Mouse (Mus musculus): ENCODE data around the gene Pknox2. TPM values are rescaled to one million over a fixed set of nuclear protein-coding genes. Genes with fewer than 3 reads are reported as not detected.

Pknox2 gene
- polyA plus RNA-seq, 1 experiment from 2014 or later = 0.18 TPM

GRCm38 (mm10) chr9:36951133-36951484 lies 196.1 kb downstream of the Pknox2 start:
- no peak overlapping the region for H3K9ac ChIP-seq (replicated peaks)
- no peak for DNase-seq
- H3K4me1 ChIP-seq (ENCODE audit: insufficient read depth) = no peaks in the 10 kb centered on the region
- no peak overlapping the region for H3K4me3 ChIP-seq (ENCODE audit: low read depth, low read length)
- no peaks in the 10 kb centered on the region for H3K36me3 ChIP-seq (replicated peaks; ENCODE audit: insufficient read depth, low read length)
- H3K9me3 ChIP-seq (ENCODE audit: low read length) = no peaks in the 10 kb centered on the region
- no peak overlapping the region for H3K4me2 ChIP-seq (ENCODE audit: low read depth, low read length)
- 68% methylated on average over 2 of the region's 2 CpGs for WGBS (ENCODE audit: insufficient replicate concordance)
- no peak overlapping the region for H3K27ac ChIP-seq (ENCODE audit: low read depth)
- no peak for ATAC-seq
- TF ChIP-seq CTCF (IDR thresholded peaks at IDR 0.05; ENCODE audit: low read depth) (no peak), EP300 (IDR thresholded peaks at IDR 0.05; ENCODE audit: low read depth) (no peak)
- no peaks in the 10 kb centered on the region for H3K27me3 ChIP-seq (ENCODE audit: insufficient read depth, low read length)

DNA sequence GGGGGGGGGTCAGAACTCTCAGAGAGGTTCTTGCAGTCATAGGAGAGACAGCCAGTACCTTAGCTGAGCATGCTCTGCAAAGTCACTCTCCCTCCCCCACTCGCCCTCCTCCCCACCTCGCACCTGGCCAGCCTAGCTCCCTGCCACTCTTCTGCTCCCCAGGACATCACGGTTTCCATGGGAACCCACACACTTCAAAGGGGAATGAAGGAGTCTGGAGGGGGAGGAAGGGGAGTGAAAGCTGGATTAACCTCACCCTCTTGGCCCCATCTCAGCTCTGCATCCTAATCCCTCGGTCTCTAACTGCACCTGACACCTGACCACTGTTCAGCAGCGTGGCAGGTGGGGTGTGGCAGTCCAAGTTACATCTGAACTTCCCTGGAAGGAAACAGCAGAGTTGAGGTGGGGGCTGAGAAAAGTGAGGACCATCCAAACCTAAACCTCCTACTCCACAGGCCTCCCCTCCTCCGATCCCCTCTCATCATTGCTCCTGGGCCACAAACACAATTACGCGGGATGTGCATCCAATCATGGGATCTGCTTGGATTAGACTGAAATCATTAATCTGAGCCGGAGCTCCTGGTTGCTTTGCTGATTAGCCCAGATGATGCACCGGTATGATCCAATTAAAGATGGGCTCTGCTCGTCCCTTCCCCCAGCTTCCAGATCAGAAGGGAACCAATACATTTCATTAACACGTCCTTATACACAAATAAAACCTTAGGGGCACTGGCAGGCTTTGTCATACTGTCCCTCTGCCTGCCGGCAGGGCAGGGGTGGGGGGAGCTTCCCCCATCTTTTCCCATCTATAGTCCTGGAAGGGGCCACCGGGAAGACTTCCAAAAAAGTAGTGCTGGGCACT lies 196.7 kb downstream of the Pknox2 start:
- no peak for TF ChIP-seq EP300 (IDR thresholded peaks at IDR 0.05; ENCODE audit: low read depth)
- TF ChIP-seq CTCF (IDR thresholded peaks at IDR 0.05; ENCODE audit: low read depth) = no peak
- no peak overlapping the region for H3K4me3 ChIP-seq (ENCODE audit: low read depth, low read length)
- H3K9ac ChIP-seq (replicated peaks) = no peak overlapping the region
- H3K27ac ChIP-seq (ENCODE audit: low read depth) = no peak overlapping the region
- H3K27me3 ChIP-seq (ENCODE audit: insufficient read depth, low read length) = no peaks in the 10 kb centered on the region
- WGBS (ENCODE audit: insufficient replicate concordance) = 33% methylated on average over 14 of the region's 14 CpGs
- no peak overlapping the region for H3K4me2 ChIP-seq (ENCODE audit: low read depth, low read length)
- no peaks in the 10 kb centered on the region for H3K4me1 ChIP-seq (ENCODE audit: insufficient read depth)
- ATAC-seq = no peak
- no peaks in the 10 kb centered on the region for H3K9me3 ChIP-seq (ENCODE audit: low read length)
- no peak for DNase-seq
- H3K36me3 ChIP-seq (replicated peaks; ENCODE audit: insufficient read depth, low read length) = no peaks in the 10 kb centered on the region

DNA sequence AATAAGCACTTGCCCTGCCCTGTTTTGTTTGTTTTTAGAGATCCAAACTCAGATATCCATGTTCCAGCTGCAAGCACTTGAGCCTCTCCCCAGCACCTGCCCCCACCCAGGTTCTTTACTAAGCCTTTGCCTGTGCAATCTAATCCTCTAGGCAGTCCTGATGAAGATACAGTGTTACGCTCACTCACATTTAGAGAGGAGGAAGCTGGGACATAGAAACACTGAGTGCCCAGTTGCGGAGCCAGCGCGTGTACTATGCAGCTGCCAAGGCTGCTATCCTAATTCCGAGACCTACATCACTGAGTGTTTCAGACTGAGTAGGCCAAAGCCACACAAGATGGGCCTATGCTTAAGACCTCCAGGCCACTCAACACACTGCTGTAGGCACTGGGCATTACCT lies 199.0 kb downstream of the Pknox2 start:
- Histone ChIP-seq H3K27ac (ENCODE audit: low read depth) (no peak overlapping the region), H3K4me1 (ENCODE audit: insufficient read depth) (no peaks in the 10 kb centered on the region), H3K27me3 (ENCODE audit: insufficient read depth, low read length) (no peaks in the 10 kb centered on the region), H3K4me3 (ENCODE audit: low read depth, low read length) (no peak overlapping the region), H3K4me2 (ENCODE audit: low read depth, low read length) (no peak overlapping the region), H3K36me3 (replicated peaks; ENCODE audit: insufficient read depth, low read length) (no peaks in the 10 kb centered on the region), H3K9me3 (ENCODE audit: low read length) (no peaks in the 10 kb centered on the region), H3K9ac (replicated peaks) (no peak overlapping the region)
- 87% methylated on average over 5 of the region's 5 CpGs for WGBS (ENCODE audit: insufficient replicate concordance)
- TF ChIP-seq EP300 (IDR thresholded peaks at IDR 0.05; ENCODE audit: low read depth) (no peak), CTCF (IDR thresholded peaks at IDR 0.05; ENCODE audit: low read depth) (no peak)
- no peak for ATAC-seq
- DNase-seq = no peak

- no peak overlapping the region for H3K9ac ChIP-seq (replicated peaks)
- no peaks in the 10 kb centered on the region for H3K9me3 ChIP-seq (ENCODE audit: low read length)
- H3K4me3 ChIP-seq (ENCODE audit: low read depth, low read length) = no peak overlapping the region
- no peaks in the 10 kb centered on the region for H3K27me3 ChIP-seq (ENCODE audit: insufficient read depth, low read length)
- TF ChIP-seq CTCF (IDR thresholded peaks at IDR 0.05; ENCODE audit: low read depth) = no peak
- no peak for TF ChIP-seq EP300 (IDR thresholded peaks at IDR 0.05; ENCODE audit: low read depth)
- WGBS (ENCODE audit: insufficient replicate concordance) = 78% methylated on average over 5 of the region's 5 CpGs
- no peak overlapping the region for H3K4me2 ChIP-seq (ENCODE audit: low read depth, low read length)
- DNase-seq (no peak), ATAC-seq (no peak)
- no peaks in the 10 kb centered on the region for H3K4me1 ChIP-seq (ENCODE audit: insufficient read depth)
- no peak overlapping the region for H3K27ac ChIP-seq (ENCODE audit: low read depth)
- no peaks in the 10 kb centered on the region for H3K36me3 ChIP-seq (replicated peaks; ENCODE audit: insufficient read depth, low read length)
Observed at GRCm38 (mm10) chr9:36947056-36947694, 200.0 kb downstream of the Pknox2 start.

DNA sequence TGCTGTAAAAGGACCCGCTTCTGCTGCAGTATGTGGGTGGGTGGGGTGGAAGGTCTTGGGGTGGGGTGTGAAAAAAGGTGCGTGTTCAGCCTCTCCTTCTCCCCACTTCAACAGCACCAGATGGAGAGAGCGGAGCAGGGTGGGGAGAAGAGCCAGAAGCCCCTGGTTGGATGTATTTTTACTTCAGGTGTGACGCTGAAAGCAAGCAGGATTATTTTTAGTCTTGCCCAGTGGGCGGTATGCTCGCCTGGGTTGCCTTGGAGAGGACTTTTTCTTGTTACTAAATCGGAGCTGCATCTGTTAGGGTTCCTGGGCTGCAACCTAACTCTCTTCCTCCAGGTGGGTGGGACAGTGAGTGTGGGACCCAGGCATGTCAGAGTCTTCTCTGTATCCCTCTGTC lies 202.4 kb downstream of the Pknox2 start:
- Histone ChIP-seq H3K36me3 (replicated peaks; ENCODE audit: insufficient read depth, low read length) (no peaks in the 10 kb centered on the region), H3K9ac (replicated peaks) (no peak overlapping the region), H3K4me3 (ENCODE audit: low read depth, low read length) (no peak overlapping the region), H3K27ac (ENCODE audit: low read depth) (no peak overlapping the region), H3K9me3 (ENCODE audit: low read length) (no peaks in the 10 kb centered on the region), H3K27me3 (ENCODE audit: insufficient read depth, low read length) (no peaks in the 10 kb centered on the region), H3K4me1 (ENCODE audit: insufficient read depth) (no peaks in the 10 kb centered on the region), H3K4me2 (ENCODE audit: low read depth, low read length) (no peak overlapping the region)
- 67% methylated on average over 7 of the region's 7 CpGs for WGBS (ENCODE audit: insufficient replicate concordance)
- DNase-seq (no peak), ATAC-seq (no peak)
- TF ChIP-seq CTCF (IDR thresholded peaks at IDR 0.05; ENCODE audit: low read depth) = no peak
- TF ChIP-seq EP300 (IDR thresholded peaks at IDR 0.05; ENCODE audit: low read depth) = no peak

GRCm38 (mm10) chr9:36942561-36942960 lies 204.6 kb downstream of the Pknox2 start:
- no peak overlapping the region for H3K27ac ChIP-seq (ENCODE audit: low read depth)
- no peak overlapping the region for H3K9ac ChIP-seq (replicated peaks)
- no peak overlapping the region for H3K4me2 ChIP-seq (ENCODE audit: low read depth, low read length)
- DNase-seq (no peak), ATAC-seq (no peak)
- H3K4me3 ChIP-seq (ENCODE audit: low read depth, low read length) = no peak overlapping the region
- H3K9me3 ChIP-seq (ENCODE audit: low read length) = no peaks in the 10 kb centered on the region
- TF ChIP-seq EP300 (IDR thresholded peaks at IDR 0.05; ENCODE audit: low read depth) = no peak
- TF ChIP-seq CTCF (IDR thresholded peaks at IDR 0.05; ENCODE audit: low read depth) = no peak
- H3K4me1 ChIP-seq (ENCODE audit: insufficient read depth) = no peaks in the 10 kb centered on the region
- H3K27me3 ChIP-seq (ENCODE audit: insufficient read depth, low read length) = no peaks in the 10 kb centered on the region
- H3K36me3 ChIP-seq (replicated peaks; ENCODE audit: insufficient read depth, low read length) = no peaks in the 10 kb centered on the region
- WGBS (ENCODE audit: insufficient replicate concordance) = 66% methylated on average over 2 of the region's 2 CpGs

Measured in liver, postnatal 0 days (tissue).